Mouse (Mus musculus) kidney, adult 18-20 months (tissue): ENCODE data around the gene Gbp2b.
"Not testable (repeated sequence)": the region's sequence is repeated elsewhere in the genome, so short reads cannot be mapped to it uniquely, and the experiment has no call there.

Experiments used
- DNase-seq: peaks from one replicate; pipeline ENCODE4 v3.0.0; 2021

The Gbp2b gene

GRCm38 (mm10) chr3:142594547-142594946, at the start of gene Gbp2b:
TSS of gene Gbp2b (plus strand) at chr3:142594847.
- DNase-seq: no peak

- no peak for DNase-seq
Measured at GRCm38 (mm10) chr3:142546690-142547089, 48.0 kb upstream of the Gbp2b start.

GRCm38 (mm10) chr3:142550052-142550676, 44.5 kb upstream of the Gbp2b start:
- no peak for DNase-seq

- DNase-seq: no peak
Measured at GRCm38 (mm10) chr3:142554601-142555000, 40.0 kb upstream of the Gbp2b start.

- peak; percentile 52 for DNase-seq
Measured at GRCm38 (mm10) chr3:142555623-142556022, 39.0 kb upstream of the Gbp2b start.

- DNase-seq: peak; percentile 47
Measured at GRCm38 (mm10) chr3:142559632-142560228, 34.9 kb upstream of the Gbp2b start, which contains the start of gene Gbp3. TSS of gene Gbp3 (plus strand) at chr3:142560026.

- peak; percentile 90 for DNase-seq
Measured at GRCm38 (mm10) chr3:142560296-142560948, 34.2 kb upstream of the Gbp2b start.

- DNase-seq: no peak
Measured at GRCm38 (mm10) chr3:142561045-142561646, 33.5 kb upstream of the Gbp2b start.

GRCm38 (mm10) chr3:142561666-142562065, 33.0 kb upstream of the Gbp2b start:
- no peak for DNase-seq

GRCm38 (mm10) chr3:142567490-142567889, 27.2 kb upstream of the Gbp2b start:
- DNase-seq: not testable (repeated sequence)

GRCm38 (mm10) chr3:142570738-142571137, 23.9 kb upstream of the Gbp2b start:
- no peak for DNase-seq

- DNase-seq: no peak
Measured at GRCm38 (mm10) chr3:142577108-142577507, 17.5 kb upstream of the Gbp2b start.

- DNase-seq: no peak
Measured at GRCm38 (mm10) chr3:142578342-142578741, 16.3 kb upstream of the Gbp2b start.

- DNase-seq: no peak
Measured at GRCm38 (mm10) chr3:142583067-142583466, 11.6 kb upstream of the Gbp2b start.

GRCm38 (mm10) chr3:142587386-142587785, 7.3 kb upstream of the Gbp2b start:
- DNase-seq: no peak

- no peak for DNase-seq
Measured at GRCm38 (mm10) chr3:142588888-142589287, 5.8 kb upstream of the Gbp2b start.

GRCm38 (mm10) chr3:142590431-142591067, 4.1 kb upstream of the Gbp2b start:
- no peak for DNase-seq

GRCm38 (mm10) chr3:142597923-142598322, 3.3 kb downstream of the Gbp2b start:
- no peak for DNase-seq

- no peak for DNase-seq
Measured at GRCm38 (mm10) chr3:142601675-142602074, 7.0 kb downstream of the Gbp2b start.

- DNase-seq: no peak
Measured at GRCm38 (mm10) chr3:142618658-142619057, 24.0 kb downstream of the Gbp2b start.

GRCm38 (mm10) chr3:142619606-142620005, 25.0 kb downstream of the Gbp2b start:
- DNase-seq: no peak

GRCm38 (mm10) chr3:142620111-142620955, 25.7 kb downstream of the Gbp2b start, which contains the start of gene Gbp2:
TSS of gene Gbp2 (plus strand) at chr3:142620602.
- peak; percentile 31 for DNase-seq
